Mouse (Mus musculus): Measurements from ENCODE around the gene Ilf3.

DNA sequence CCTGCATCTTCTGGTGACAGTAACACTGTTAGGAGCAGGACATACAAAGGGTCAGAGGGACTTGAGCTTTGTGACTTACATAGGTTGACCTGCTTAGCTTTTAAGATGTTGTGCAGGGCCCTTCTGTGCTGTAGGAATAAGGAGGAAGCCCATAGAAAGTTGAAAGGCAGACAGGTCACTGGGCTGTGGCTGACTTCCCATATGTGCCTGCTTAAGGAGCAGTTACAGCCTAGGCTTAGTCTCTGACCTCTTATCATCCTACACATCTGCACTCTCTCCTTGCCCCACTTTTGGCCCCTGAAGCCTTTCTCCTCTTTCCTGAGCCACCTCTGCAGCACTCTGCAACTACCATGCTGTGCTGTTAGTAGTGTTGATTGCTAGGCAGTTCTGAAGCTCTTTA, 16.3 kb downstream of the Ilf3 start:
- TF ChIP-seq EP300 (IDR thresholded peaks at IDR 0.05; ENCODE audit: insufficient read depth, low read depth, low read length) (no peak), POLR2A (IDR thresholded peaks at IDR 0.05; ENCODE audit: insufficient read depth, low read depth, low read length) (no peak), CTCF (IDR thresholded peaks at IDR 0.05) (no peak)

All from heart, adult 2 months (tissue).